Mouse (Mus musculus) cerebellum, adult 2 months (tissue): Measurements from ENCODE around the gene Taf8.

Experiments
- CTCF ChIP-seq: fragments of 200-500 bp; IDR thresholded peaks from 2 replicates; pipeline ENCODE4 v1.5.1; 2011; ENCODE audit warnings: low read depth, mild to moderate bottlenecking, control low read depth, low read length, moderate library complexity, borderline replicate concordance; ENCODE audit not compliant: insufficient read depth
- POLR2A ChIP-seq: fragments of 200-500 bp; IDR thresholded peaks from 2 replicates; pipeline ENCODE4 v1.6.1; 2011; ENCODE audit warnings: low read length, control low read depth, borderline replicate concordance; ENCODE audit not compliant: insufficient read depth

DNA sequence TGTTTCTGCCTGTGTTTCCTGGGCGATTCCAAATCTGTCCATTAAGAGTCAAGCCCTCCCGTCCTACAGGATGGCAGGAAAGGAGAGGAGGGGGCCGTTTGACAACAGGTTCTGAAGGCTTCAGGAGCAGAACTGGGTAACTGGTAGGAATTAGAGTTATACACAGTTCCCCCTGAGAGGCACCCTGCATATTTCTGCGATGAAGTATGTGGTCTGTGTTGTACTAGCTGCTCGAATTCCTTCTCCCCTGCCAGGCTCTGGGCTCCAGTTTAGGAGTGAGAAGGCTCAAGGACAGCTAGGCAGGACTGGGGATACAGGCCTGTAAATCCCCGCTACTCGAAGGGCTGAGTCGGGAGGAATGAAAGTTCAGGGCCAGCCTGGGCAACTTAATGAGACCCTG lies 16.1 kb upstream of the Taf8 start:
- TF ChIP-seq POLR2A, result no peak
- TF ChIP-seq CTCF, result no peak
